In the genomic region with DNA sequence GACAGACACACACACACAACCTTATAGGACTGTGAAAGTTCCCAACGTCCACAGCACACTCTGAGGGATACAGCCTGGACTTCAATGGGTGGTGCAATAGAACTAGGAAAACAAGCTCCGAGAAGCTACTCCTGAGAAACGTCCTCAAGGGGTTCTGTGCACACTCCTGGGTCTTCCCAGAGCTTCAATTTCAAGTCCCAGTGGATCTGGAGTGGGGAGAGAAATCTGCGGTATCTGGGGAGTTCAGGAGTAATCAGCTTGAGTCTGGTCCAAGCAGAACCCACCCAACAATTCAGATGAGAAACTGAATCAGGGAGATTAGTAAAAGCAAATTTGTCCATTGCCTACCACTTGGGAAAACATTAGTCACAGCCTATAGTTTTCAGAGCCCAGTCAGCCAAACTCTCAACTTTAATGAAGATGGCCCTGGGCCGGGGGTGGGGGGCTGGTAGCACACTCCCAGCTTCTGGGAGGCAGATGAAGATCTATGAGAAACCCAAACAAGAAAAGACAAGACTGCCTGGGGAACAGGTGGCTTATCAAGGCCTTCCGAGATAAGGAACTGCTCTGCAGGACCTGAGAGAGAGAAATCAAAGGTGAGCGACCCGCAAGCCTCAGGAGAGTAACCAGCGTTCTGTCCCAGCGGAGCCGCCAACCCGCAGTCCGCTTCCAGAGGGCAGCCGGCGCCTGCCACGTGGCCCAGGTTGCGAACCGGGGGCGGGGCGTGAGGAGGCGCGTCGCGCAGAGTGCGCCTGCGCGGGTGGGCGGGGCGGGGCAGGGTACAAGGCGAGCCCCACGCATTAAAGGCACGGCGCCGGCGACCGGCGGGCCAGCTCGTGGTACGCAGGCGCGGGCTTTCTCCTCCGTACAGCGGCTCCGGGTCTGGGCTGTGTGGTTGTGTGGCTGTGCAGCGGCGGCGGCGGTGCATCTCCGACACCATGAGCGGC, we compare ENCODE assay signal across 8 mouse cellular contexts. TPM values are rescaled to one million over a fixed set of nuclear protein-coding genes. Genes with fewer than 3 reads are reported as not detected.
DNase-seq lines count a peak whose midpoint lies in the region; ATAC-seq lines count a peak whose summit lies in the region.

Ppa1 (plus strand) TSS at position 763 of the 947 bp plus-strand sequence.

- WGBS in embryonic facial prominence, embryonic 14.5 days, result 7% methylated on average over 11 of the region's 50 CpGs
- WGBS in kidney, embryonic 14.5 days, result 1% methylated on average over 48 of the region's 50 CpGs
- 1% methylated on average over 49 of the region's 50 CpGs for WGBS in limb, embryonic 15.5 days

- H3K4me1 ChIP-seq in embryonic facial prominence, embryonic 14.5 days (ENCODE audit: control insufficient read depth, insufficient read depth, low read length), result peaks cover 7% of the 10 kb centered on the region
- 0 out of 2 replicates have a peak, but pooled peaks cover 8% of the 10 kb centered on the region for H3K4me1 ChIP-seq in kidney, embryonic 14.5 days (ENCODE audit: control insufficient read depth, insufficient read depth, low read length)
- H3K4me1 ChIP-seq in limb, embryonic 15.5 days, result peaks cover 17% of the 10 kb centered on the region

- peak within 1 kb of the TSS; percentile 86 for H3K4me3 ChIP-seq in embryonic facial prominence, embryonic 14.5 days (ENCODE audit: low read depth, low read length)
- H3K4me3 ChIP-seq in kidney, embryonic 14.5 days (ENCODE audit: low read length), result peak within 1 kb of the TSS; percentile 75
- H3K4me3 ChIP-seq in limb, embryonic 15.5 days, result peak within 1 kb of the TSS; percentile 74

- ATAC-seq in embryonic facial prominence, embryonic 14.5 days (ENCODE audit: low read depth), result peak; percentile 98
- ATAC-seq in kidney, embryonic 14.5 days (ENCODE audit: low FRiP score, low TSS enrichment), result peak; percentile 97
- ATAC-seq in limb, embryonic 15.5 days (ENCODE audit: insufficient number of reproducible peaks, low FRiP score, low TSS enrichment, low read depth), result peak; percentile 95

- DNase-seq in 3T3-L1 (ENCODE audit: low read depth, low spot score), result peak; percentile 84
- DNase-seq in adrenal gland, postnatal 4 days (ENCODE audit: low spot score in 2 of 2), result peak; percentile 62 to 67
- DNase-seq in embryonic facial prominence, embryonic 14.5 days (ENCODE audit: low spot score), result peak; percentile 95
- DNase-seq in heart, adult 8-10 months (ENCODE audit: low spot score), result peak; percentile 79
- DNase-seq in monocyte, adult 2 months (ENCODE audit: low read depth in 1 of 2, low spot score in 2 of 2), result peak; percentile 9 to 47
- DNase-seq in spleen, postnatal 36 days (ENCODE audit: low spot score in 2 of 2), result peak; percentile 83

- H3K27ac ChIP-seq in embryonic facial prominence, embryonic 14.5 days (replicated peaks; ENCODE audit: low read depth, low read length), result peak within 1 kb of the TSS; percentile 71
- peak within 1 kb of the TSS; percentile 44 for H3K27ac ChIP-seq in kidney, embryonic 14.5 days (ENCODE audit: low read depth, low read length)
- H3K27ac ChIP-seq in limb, embryonic 15.5 days, result peak within 1 kb of the TSS; percentile 78

- peak within 1 kb of the TSS; percentile 85 for H3K9ac ChIP-seq in embryonic facial prominence, embryonic 14.5 days (ENCODE audit: low read depth, low read length)
- H3K9ac ChIP-seq in kidney, embryonic 14.5 days (ENCODE audit: low read depth, low read length), result peak within 1 kb of the TSS; percentile 77
- peak within 1 kb of the TSS; percentile 74 for H3K9ac ChIP-seq in limb, embryonic 15.5 days

- H3K4me2 ChIP-seq in embryonic facial prominence, embryonic 14.5 days (ENCODE audit: low read depth, low read length), result peak within 1 kb of the TSS; percentile 72
- H3K4me2 ChIP-seq in kidney, embryonic 14.5 days (replicated peaks; ENCODE audit: low read depth, low read length), result peak within 1 kb of the TSS; percentile 86
- peak within 1 kb of the TSS; percentile 86 for H3K4me2 ChIP-seq in limb, embryonic 15.5 days

- H3K9me3 ChIP-seq in embryonic facial prominence, embryonic 14.5 days (ENCODE audit: control insufficient read depth, low read length), result no peaks in the 10 kb centered on the region
- H3K9me3 ChIP-seq in kidney, embryonic 14.5 days (ENCODE audit: control insufficient read depth, low read length), result no peaks in the 10 kb centered on the region
- H3K9me3 ChIP-seq in limb, embryonic 15.5 days, result no peaks in the 10 kb centered on the region

- H3K27me3 ChIP-seq in embryonic facial prominence, embryonic 14.5 days (replicated peaks; ENCODE audit: control insufficient read depth, insufficient read depth, low read length), result no peaks in the 10 kb centered on the region
- H3K27me3 ChIP-seq in kidney, embryonic 14.5 days (ENCODE audit: control insufficient read depth, insufficient read depth, low read length), result no peaks in the 10 kb centered on the region
- no peaks in the 10 kb centered on the region for H3K27me3 ChIP-seq in limb, embryonic 15.5 days

- peaks cover 9% of the 10 kb centered on the region; the same call in 1 of the 2 replicates for H3K36me3 ChIP-seq in embryonic facial prominence, embryonic 14.5 days (ENCODE audit: control insufficient read depth, insufficient read depth, low read length)
- peaks cover 8% of the 10 kb centered on the region; the same call in 1 of the 2 replicates for H3K36me3 ChIP-seq in kidney, embryonic 14.5 days (ENCODE audit: control insufficient read depth, insufficient read depth, low read length)
- peaks cover 3% of the 10 kb centered on the region; the same call in 1 of the 2 replicates for H3K36me3 ChIP-seq in limb, embryonic 15.5 days

RNA-seq across cellular contexts. Expression of gene Ppa1, which starts in this region (rescaled TPM):
- 10 to 100 TPM; 50.1 to 55.6 TPM for total RNA-seq in adrenal gland, postnatal 4 days (2021)
- polyA plus RNA-seq in embryonic facial prominence, embryonic 14.5 days (2014; fragmentation: Nextera tagmentation; extraction: Ambion mirVana), result 158 and 162 TPM in 2 replicates
- total RNA-seq in heart, adult 8-10 months (2022), result 10 to 100 TPM; 71.2 to 81.2 (median 74.4) TPM
- 205 and 217 TPM in 2 replicates for polyA plus RNA-seq in kidney, embryonic 14.5 days (2014; fragmentation: Nextera tagmentation; extraction: Ambion mirVana)
- polyA plus RNA-seq in limb, embryonic 15.5 days (2015; fragmentation: Nextera tagmentation; extraction: Ambion mirVana), result 171 and 176 TPM in 2 replicates

Comparison
In these comparisons a context has a peak if more than half of its experiments do, and no peak if none do; other contexts are left out.
1. Peak in every context shown above with its lines: DNase-seq, ATAC-seq, H3K4me3 ChIP-seq and H3K27ac ChIP-seq.
2. DNase-seq: peak in every context shown above with its lines; median percentile 95 in embryonic facial prominence, embryonic 14.5 days; 84 in 3T3-L1; 83 in spleen, postnatal 36 days; 79 in heart, adult 8-10 months; 64 in adrenal gland, postnatal 4 days; 28 in monocyte, adult 2 months.